Mouse (Mus musculus) gastrocnemius, adult 2 months (tissue): Measurements from ENCODE around the gene Pop5. TPM values are rescaled to one million over a fixed set of nuclear protein-coding genes. Genes with fewer than 3 reads are reported as not detected.

Experiments
- DNase-seq: peaks from one replicate; pipeline ENCODE4 v3.0.0; 2022
- H3K27ac ChIP-seq: fragments of 200-600 bp; 2 replicates; pipeline ENCODE4 v1.8.1; 2022; ENCODE audit warnings: mild to moderate bottlenecking
- H3K4me3 ChIP-seq: fragments of 200-600 bp; 2 replicates; pipeline ENCODE4 v1.8.1; 2022; ENCODE audit warnings: mild to moderate bottlenecking, moderate library complexity
- CTCF ChIP-seq: fragments of 200-600 bp; IDR thresholded peaks from 2 replicates; pipeline ENCODE4 v1.8.1; 2022; ENCODE audit warnings: antibody characterized with exemption, mild to moderate bottlenecking, moderate library complexity
- intact Hi-C: fragments of 180-260 bp; cut with DNase I; formaldehyde crosslinking; loops from one replicate; pipeline ENCODE4 v1.15.1; 2025
- long read RNA-seq, 2 experiments: library from polyadenylated mRNA; stranded (forward); transcript quantifications; one replicate each; pipeline ENCODE4 v2.0.0; 2021
- total RNA-seq, 2 experiments: library from RNA; stranded (reverse); gene quantifications; 2 replicates each; pipeline ENCODE4 v1.2.3; 2021

Pop5 gene
- total RNA-seq: 10 to 100 TPM; 27.8 to 51.7 TPM
- long read RNA-seq, experiment 1, partial matches to known transcripts: 26 of 28 reads
- long read RNA-seq, experiment 1, other reads (novel, unspliced or antisense): 1 of 28 reads
- long read RNA-seq, experiment 2, partial matches to known transcripts: 14 of 15 reads
- long read RNA-seq, experiment 2, other reads (novel, unspliced or antisense): 1 of 15 reads

DNA sequence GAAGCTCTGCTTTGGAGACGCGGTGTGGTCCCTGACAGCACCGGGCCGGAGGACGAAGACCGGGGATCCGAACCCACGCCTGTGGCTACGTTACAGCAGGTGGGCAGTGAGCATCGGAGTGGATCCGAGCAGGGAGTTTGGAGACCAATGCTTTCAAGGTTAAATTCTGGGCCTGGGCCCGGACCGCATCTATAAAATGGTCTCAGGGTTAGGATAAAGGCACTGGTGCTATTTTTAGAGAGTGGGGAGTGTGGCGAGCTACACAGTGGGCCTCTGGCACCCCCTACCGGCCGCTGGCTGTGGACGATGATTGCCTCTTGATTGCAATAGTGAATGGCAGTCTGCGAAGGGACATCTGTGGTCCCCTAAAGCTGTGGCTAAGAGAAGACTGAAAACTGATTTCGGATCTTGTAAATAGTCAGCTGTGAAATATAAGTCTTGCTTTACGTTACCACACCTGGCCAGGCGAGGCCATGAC, at the start of gene Pop5:
Pop5 (plus strand) TSS at position 51 of the 478 bp plus-strand sequence.
- peak within 1 kb of the TSS; percentile 76 for H3K4me3 ChIP-seq
- TF ChIP-seq CTCF: peak; percentile 96
- peak within 1 kb of the TSS; percentile 87 for H3K27ac ChIP-seq
- DNase-seq: peak; percentile 93
- intact Hi-C loops: loop anchor here (1.0 to 5.0 kb wide), 4 partner anchors 37 to 259 kb away; partner anchors contain the start of gene Rnf10

GRCm38 (mm10) chr5:115186371-115187073, 49.1 kb upstream of the Pop5 start:
- DNase-seq: no peak
- H3K27ac ChIP-seq: peak overlapping the region; percentile 77
- peak overlapping the region; percentile 65 for H3K4me3 ChIP-seq
- TF ChIP-seq CTCF: no peak
- intact Hi-C loops: loop anchor here (1.0 to 5.0 kb wide), 3 partner anchors 50 to 209 kb away; partner anchors contain the start of gene Cox6a1

- Histone ChIP-seq H3K27ac (peak overlapping the region; percentile 77), H3K4me3 (peak overlapping the region; percentile 65)
- TF ChIP-seq CTCF: peak; percentile 99
- intact Hi-C loops: loop anchor here (1.0 to 5.0 kb wide), 3 partner anchors 49 to 210 kb away; partner anchors contain the start of gene Cox6a1
- peak; percentile 97 for DNase-seq
These were observed 48.2 kb upstream of the Pop5 start for GRCm38 (mm10) chr5:115187188-115188131.

GRCm38 (mm10) chr5:115188824-115189223, 46.8 kb upstream of the Pop5 start:
- intact Hi-C loops: loop anchor here (5.0 kb wide), 2 partner anchors 158 to 212 kb away; partner anchors contain the start of gene Cox6a1
- Histone ChIP-seq H3K27ac (no peak overlapping the region), H3K4me3 (no peak overlapping the region)
- peak; percentile 83 for TF ChIP-seq CTCF
- peak; percentile 45 for DNase-seq

DNA sequence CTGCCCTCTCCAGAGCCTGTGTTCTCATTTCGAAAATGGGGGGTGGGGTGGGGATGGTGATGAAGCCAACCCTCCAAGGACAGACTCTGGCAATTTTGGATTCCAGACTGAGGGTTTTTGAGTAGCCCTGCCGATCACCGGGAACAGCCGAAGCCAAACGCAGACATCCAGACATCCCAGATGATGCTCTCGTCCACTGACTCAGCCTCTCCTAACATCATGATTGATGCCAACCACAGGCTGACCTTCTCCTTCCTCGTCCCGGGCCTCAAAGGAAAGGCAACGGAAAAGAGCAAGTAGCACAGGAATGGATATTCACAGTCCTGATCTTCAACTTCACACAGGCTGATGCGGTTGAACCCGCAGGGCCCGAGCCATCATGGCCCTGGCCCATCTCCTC, 45.6 kb upstream of the Pop5 start:
- DNase-seq: no peak
- no peak overlapping the region for H3K27ac ChIP-seq
- TF ChIP-seq CTCF: no peak
- H3K4me3 ChIP-seq: no peak overlapping the region
- intact Hi-C loops: no loop called here

- Histone ChIP-seq H3K4me3 (no peak overlapping the region), H3K27ac (no peak overlapping the region)
- DNase-seq: no peak
- intact Hi-C loops: no loop called here
- no peak for TF ChIP-seq CTCF
These were observed 43.5 kb upstream of the Pop5 start for GRCm38 (mm10) chr5:115191880-115192827.

- intact Hi-C loops: no loop called here
- no peak for DNase-seq
- Histone ChIP-seq H3K4me3 (peak overlapping the region; percentile 75), H3K27ac (no peak overlapping the region)
- TF ChIP-seq CTCF: no peak
These were observed 42.8 kb upstream of the Pop5 start for GRCm38 (mm10) chr5:115192828-115193195.

- Histone ChIP-seq H3K4me3 (peak overlapping the region; percentile 75), H3K27ac (no peak overlapping the region)
- TF ChIP-seq CTCF: no peak
- intact Hi-C loops: no loop called here
- DNase-seq: peak; percentile 87
These were observed 42.4 kb upstream of the Pop5 start for GRCm38 (mm10) chr5:115193226-115193625.

DNA sequence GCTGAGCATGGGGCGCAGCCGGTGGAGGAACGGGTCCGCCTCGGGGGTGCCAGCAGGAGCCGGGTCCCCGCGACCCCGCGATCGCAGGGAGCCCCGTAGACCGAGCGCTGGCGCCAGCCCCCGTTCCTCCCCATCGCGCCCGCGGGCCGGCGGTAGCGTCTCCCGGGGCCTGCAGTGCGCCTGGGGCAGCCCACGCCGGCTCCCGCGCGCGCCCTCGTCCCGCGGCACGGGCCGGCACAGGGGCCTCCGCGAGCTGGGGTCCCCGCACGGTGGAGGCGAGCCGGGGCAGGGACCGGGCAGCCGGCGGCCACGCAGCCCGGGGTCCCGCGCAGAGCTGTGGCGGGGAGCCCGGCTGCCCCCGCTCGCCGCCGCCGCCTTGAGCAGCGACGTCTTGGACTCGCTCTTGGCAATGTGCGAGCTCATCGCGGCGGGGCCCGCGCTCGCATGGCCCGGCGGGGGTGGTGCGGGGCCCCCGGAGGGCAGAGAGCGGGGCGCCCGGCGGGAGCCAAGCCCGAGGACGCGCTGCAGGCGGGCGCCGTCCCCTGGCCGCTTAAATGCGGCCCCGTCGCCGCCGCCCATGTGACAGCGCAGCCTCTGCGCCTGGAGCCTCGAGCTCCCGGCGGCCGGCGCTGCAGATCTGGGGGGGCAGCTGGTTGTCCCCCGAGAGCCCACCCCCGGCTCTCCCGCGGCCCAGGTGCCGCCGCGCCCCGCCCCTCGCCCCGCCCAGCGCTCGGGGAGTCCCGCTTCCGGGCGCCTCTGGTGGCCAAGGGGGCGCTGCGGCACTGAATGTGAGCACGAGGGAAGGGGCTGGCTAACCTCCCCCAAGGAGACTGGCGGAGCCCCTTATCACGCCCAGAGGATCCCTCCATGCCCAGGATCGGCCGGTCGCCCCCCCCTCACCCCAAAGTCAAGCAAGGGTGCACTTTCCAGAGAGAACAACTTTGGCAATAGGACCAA, 41.7 kb upstream of the Pop5 start, which contains the start of gene Cabp1:
Cabp1 (minus strand) TSS at position 713 of the 957 bp plus-strand sequence.
- Histone ChIP-seq H3K27ac (no peak within 1 kb of the TSS), H3K4me3 (peak within 1 kb of the TSS; percentile 75)
- TF ChIP-seq CTCF: peak; percentile 49
- peak; percentile 66 for DNase-seq
- intact Hi-C loops: no loop called here

DNA sequence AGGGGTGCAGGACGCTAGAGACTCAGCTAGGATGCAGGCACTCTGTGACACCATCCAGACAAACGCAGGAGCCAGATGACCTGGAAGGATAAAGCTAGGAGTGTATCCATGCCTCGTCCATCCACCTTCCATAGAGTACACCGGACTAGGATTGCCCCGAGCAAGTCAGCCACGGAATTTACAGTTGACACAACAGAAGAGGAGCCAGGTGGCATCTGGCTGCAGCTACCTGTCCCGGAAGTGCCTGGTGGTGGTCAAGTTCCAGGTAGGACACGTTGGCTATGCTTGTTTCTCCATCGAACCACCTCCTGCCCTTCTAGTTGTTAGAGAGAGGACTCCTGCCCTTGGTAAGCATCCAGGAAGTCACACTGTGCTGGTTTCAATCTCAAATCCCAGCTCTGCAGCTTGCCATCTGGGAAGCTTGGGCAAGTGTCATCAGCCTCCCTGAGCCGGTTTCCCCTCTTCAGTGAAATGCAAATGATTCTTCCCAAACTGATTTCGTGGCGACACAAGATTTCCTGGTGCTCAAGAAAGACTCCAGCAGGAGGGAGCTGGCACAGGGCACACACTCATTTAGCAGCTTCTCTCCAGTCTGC, 40.9 kb upstream of the Pop5 start:
- H3K4me3 ChIP-seq: peak overlapping the region; percentile 75
- intact Hi-C loops: no loop called here
- no peak for TF ChIP-seq CTCF
- no peak for DNase-seq
- no peak overlapping the region for H3K27ac ChIP-seq
